Mouse (Mus musculus) embryonic fibroblast, embryonic 13.5 days (primary cell): Measurements from ENCODE around the gene Slc9b1.

Experiments used
- CTCF ChIP-seq: IDR thresholded peaks from 2 replicates; pipeline ENCODE4 v1.5.1; 2011; ENCODE audit warnings: mild to moderate bottlenecking, control low read depth, low read length, moderate library complexity, borderline replicate concordance; ENCODE audit not compliant: insufficient read depth
- POLR2A ChIP-seq: IDR thresholded peaks from 2 replicates; pipeline ENCODE4 v1.6.1; 2011; ENCODE audit warnings: low read depth, mild to moderate bottlenecking, control low read depth, low read length, moderate library complexity

GRCm38 (mm10) chr3:135312916-135313491 lies 34.8 kb upstream of the Slc9b1 start:
- no peak for TF ChIP-seq CTCF
- TF ChIP-seq POLR2A, result no peak
